Mouse (Mus musculus): ENCODE data around the gene Pbx1. TPM values are rescaled to one million over a fixed set of nuclear protein-coding genes. Genes with fewer than 3 reads are reported as not detected.

Pbx1 gene
- polyA plus RNA-seq, 1 experiment from 2014 or later, result 4.0 TPM

DNA sequence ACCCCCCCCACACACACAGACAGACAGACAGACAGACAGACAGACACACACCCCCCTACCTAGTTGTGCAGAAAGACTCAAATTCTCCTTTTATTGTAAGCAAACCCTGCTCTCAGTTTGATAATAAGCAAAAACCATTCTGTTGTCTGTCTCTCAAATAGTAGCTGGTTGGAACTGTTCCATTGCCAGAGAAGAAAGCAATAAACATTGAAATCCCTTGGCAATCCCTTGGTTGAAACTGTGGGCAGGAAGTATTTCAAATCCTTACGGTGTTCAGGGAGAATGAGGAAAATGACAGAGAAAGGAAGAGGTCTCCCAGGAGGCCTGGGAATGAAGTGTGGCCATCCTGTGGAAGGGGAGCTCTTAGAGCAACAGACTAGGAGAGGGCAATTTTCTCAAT, 201.2 kb downstream of the Pbx1 start:
- no peaks in the 10 kb centered on the region for H3K9me3 ChIP-seq (ENCODE audit: low read length)
- no peak for TF ChIP-seq CTCF (IDR thresholded peaks at IDR 0.05; ENCODE audit: low read depth)
- no peak for TF ChIP-seq EP300 (IDR thresholded peaks at IDR 0.05; ENCODE audit: low read depth)
- no peak overlapping the region for H3K4me2 ChIP-seq (ENCODE audit: low read depth, low read length)
- no peak overlapping the region for H3K4me3 ChIP-seq (ENCODE audit: low read depth, low read length)
- H3K27ac ChIP-seq (ENCODE audit: low read depth), result no peak overlapping the region
- no peaks in the 10 kb centered on the region for H3K27me3 ChIP-seq (ENCODE audit: insufficient read depth, low read length)
- H3K36me3 ChIP-seq (replicated peaks; ENCODE audit: insufficient read depth, low read length), result no peaks in the 10 kb centered on the region
- DNase-seq, result no peak
- no peaks in the 10 kb centered on the region for H3K4me1 ChIP-seq (ENCODE audit: insufficient read depth)
- no peak for ATAC-seq
- no peak overlapping the region for H3K9ac ChIP-seq (replicated peaks)
- WGBS (ENCODE audit: insufficient replicate concordance), result 68% methylated on average over 1 of the region's 1 CpGs

GRCm38 (mm10) chr1:168230134-168230533, 201.9 kb downstream of the Pbx1 start:
- H3K4me1 ChIP-seq (ENCODE audit: insufficient read depth), result no peaks in the 10 kb centered on the region
- 85% methylated on average over 4 of the region's 4 CpGs for WGBS (ENCODE audit: insufficient replicate concordance)
- no peak for DNase-seq
- H3K4me2 ChIP-seq (ENCODE audit: low read depth, low read length), result no peak overlapping the region
- no peaks in the 10 kb centered on the region for H3K36me3 ChIP-seq (replicated peaks; ENCODE audit: insufficient read depth, low read length)
- no peak for TF ChIP-seq EP300 (IDR thresholded peaks at IDR 0.05; ENCODE audit: low read depth)
- no peak for TF ChIP-seq CTCF (IDR thresholded peaks at IDR 0.05; ENCODE audit: low read depth)
- no peak overlapping the region for H3K4me3 ChIP-seq (ENCODE audit: low read depth, low read length)
- no peaks in the 10 kb centered on the region for H3K9me3 ChIP-seq (ENCODE audit: low read length)
- no peaks in the 10 kb centered on the region for H3K27me3 ChIP-seq (ENCODE audit: insufficient read depth, low read length)
- ATAC-seq, result no peak
- H3K9ac ChIP-seq (replicated peaks), result no peak overlapping the region
- no peak overlapping the region for H3K27ac ChIP-seq (ENCODE audit: low read depth)

GRCm38 (mm10) chr1:168228756-168229526, 203.1 kb downstream of the Pbx1 start:
- no peaks in the 10 kb centered on the region for H3K4me1 ChIP-seq (ENCODE audit: insufficient read depth)
- H3K4me3 ChIP-seq (ENCODE audit: low read depth, low read length), result no peak overlapping the region
- 78% methylated on average over 6 of the region's 6 CpGs for WGBS (ENCODE audit: insufficient replicate concordance)
- H3K4me2 ChIP-seq (ENCODE audit: low read depth, low read length), result no peak overlapping the region
- no peak overlapping the region for H3K9ac ChIP-seq (replicated peaks)
- H3K9me3 ChIP-seq (ENCODE audit: low read length), result no peaks in the 10 kb centered on the region
- ATAC-seq (no peak), DNase-seq (no peak)
- no peak for TF ChIP-seq EP300 (IDR thresholded peaks at IDR 0.05; ENCODE audit: low read depth)
- TF ChIP-seq CTCF (IDR thresholded peaks at IDR 0.05; ENCODE audit: low read depth), result no peak
- no peak overlapping the region for H3K27ac ChIP-seq (ENCODE audit: low read depth)
- no peaks in the 10 kb centered on the region for H3K27me3 ChIP-seq (ENCODE audit: insufficient read depth, low read length)
- no peaks in the 10 kb centered on the region for H3K36me3 ChIP-seq (replicated peaks; ENCODE audit: insufficient read depth, low read length)

DNA sequence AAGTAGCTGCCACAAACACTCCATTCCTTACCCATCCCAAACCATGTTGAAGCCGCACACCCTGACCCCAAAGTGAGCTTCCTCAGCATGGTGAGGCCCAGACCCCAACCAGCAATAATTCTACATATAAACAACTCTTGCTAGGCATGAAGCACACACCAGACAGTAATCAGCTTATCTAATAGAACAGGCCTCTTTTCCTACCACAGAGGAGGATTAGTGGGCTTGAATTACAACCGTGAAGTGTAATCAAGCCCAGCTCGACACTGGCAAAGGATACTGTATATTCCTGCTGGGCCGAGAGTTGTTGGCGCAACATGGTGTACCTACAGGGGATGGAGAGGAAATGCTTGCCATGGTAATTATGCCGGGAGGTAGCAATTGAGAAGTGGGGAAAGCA, 205.9 kb downstream of the Pbx1 start:
- Histone ChIP-seq H3K36me3 (replicated peaks; ENCODE audit: insufficient read depth, low read length) (no peaks in the 10 kb centered on the region), H3K9ac (replicated peaks) (no peak overlapping the region), H3K9me3 (ENCODE audit: low read length) (no peaks in the 10 kb centered on the region), H3K27me3 (ENCODE audit: insufficient read depth, low read length) (no peaks in the 10 kb centered on the region), H3K4me3 (ENCODE audit: low read depth, low read length) (no peak overlapping the region), H3K27ac (ENCODE audit: low read depth) (no peak overlapping the region), H3K4me1 (ENCODE audit: insufficient read depth) (no peaks in the 10 kb centered on the region), H3K4me2 (ENCODE audit: low read depth, low read length) (no peak overlapping the region)
- DNase-seq (no peak), ATAC-seq (no peak)
- TF ChIP-seq EP300 (IDR thresholded peaks at IDR 0.05; ENCODE audit: low read depth) (no peak), CTCF (IDR thresholded peaks at IDR 0.05; ENCODE audit: low read depth) (no peak)
- 47% methylated on average over 6 of the region's 6 CpGs for WGBS (ENCODE audit: insufficient replicate concordance)

- no peak overlapping the region for H3K4me2 ChIP-seq (ENCODE audit: low read depth, low read length)
- DNase-seq (no peak), ATAC-seq (no peak)
- H3K27me3 ChIP-seq (ENCODE audit: insufficient read depth, low read length), result no peaks in the 10 kb centered on the region
- no peaks in the 10 kb centered on the region for H3K9me3 ChIP-seq (ENCODE audit: low read length)
- TF ChIP-seq EP300 (IDR thresholded peaks at IDR 0.05; ENCODE audit: low read depth), result no peak
- no peak for TF ChIP-seq CTCF (IDR thresholded peaks at IDR 0.05; ENCODE audit: low read depth)
- WGBS (ENCODE audit: insufficient replicate concordance), result 55% methylated on average over 7 of the region's 7 CpGs
- H3K27ac ChIP-seq (ENCODE audit: low read depth), result no peak overlapping the region
- H3K4me3 ChIP-seq (ENCODE audit: low read depth, low read length), result no peak overlapping the region
- no peaks in the 10 kb centered on the region for H3K4me1 ChIP-seq (ENCODE audit: insufficient read depth)
- no peaks in the 10 kb centered on the region for H3K36me3 ChIP-seq (replicated peaks; ENCODE audit: insufficient read depth, low read length)
- H3K9ac ChIP-seq (replicated peaks), result no peak overlapping the region
These were observed 206.4 kb downstream of the Pbx1 start for GRCm38 (mm10) chr1:168225595-168226127.

DNA sequence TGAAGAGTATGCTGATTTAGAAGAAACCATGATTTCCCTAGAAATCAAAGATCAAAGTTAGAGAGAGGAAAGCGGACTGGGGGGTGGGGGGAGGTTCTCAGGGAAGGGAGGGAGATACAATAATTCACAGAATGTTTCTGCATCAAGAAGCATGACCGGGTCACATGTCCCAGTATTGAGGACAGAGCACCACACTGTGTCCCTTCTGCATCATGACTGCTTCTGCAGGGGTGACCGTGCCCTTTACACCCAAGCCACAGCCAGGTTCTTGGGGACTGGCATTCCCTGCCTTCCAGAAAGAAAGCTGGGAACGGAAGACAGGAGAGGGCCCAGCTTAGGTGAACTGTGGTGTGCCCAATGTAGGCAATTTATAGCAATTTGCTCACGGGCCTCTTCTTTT, 207.9 kb downstream of the Pbx1 start:
- no peaks in the 10 kb centered on the region for H3K4me1 ChIP-seq (ENCODE audit: insufficient read depth)
- H3K9me3 ChIP-seq (ENCODE audit: low read length), result no peaks in the 10 kb centered on the region
- WGBS (ENCODE audit: insufficient replicate concordance), result 79% methylated on average over 5 of the region's 5 CpGs
- no peaks in the 10 kb centered on the region for H3K27me3 ChIP-seq (ENCODE audit: insufficient read depth, low read length)
- no peak for TF ChIP-seq CTCF (IDR thresholded peaks at IDR 0.05; ENCODE audit: low read depth)
- TF ChIP-seq EP300 (IDR thresholded peaks at IDR 0.05; ENCODE audit: low read depth), result no peak
- H3K9ac ChIP-seq (replicated peaks), result no peak overlapping the region
- no peak for ATAC-seq
- no peak overlapping the region for H3K4me2 ChIP-seq (ENCODE audit: low read depth, low read length)
- H3K4me3 ChIP-seq (ENCODE audit: low read depth, low read length), result no peak overlapping the region
- no peak overlapping the region for H3K27ac ChIP-seq (ENCODE audit: low read depth)
- DNase-seq, result no peak
- no peaks in the 10 kb centered on the region for H3K36me3 ChIP-seq (replicated peaks; ENCODE audit: insufficient read depth, low read length)
